Mouse (Mus musculus): Measurements from ENCODE around the gene Kif1b. TPM values are rescaled to one million over a fixed set of nuclear protein-coding genes. Genes with fewer than 3 reads are reported as not detected.

Kif1b gene
- total and polyA plus RNA-seq, 3 experiments = 8.8 to 20.2 (median 16.3) TPM

DNA sequence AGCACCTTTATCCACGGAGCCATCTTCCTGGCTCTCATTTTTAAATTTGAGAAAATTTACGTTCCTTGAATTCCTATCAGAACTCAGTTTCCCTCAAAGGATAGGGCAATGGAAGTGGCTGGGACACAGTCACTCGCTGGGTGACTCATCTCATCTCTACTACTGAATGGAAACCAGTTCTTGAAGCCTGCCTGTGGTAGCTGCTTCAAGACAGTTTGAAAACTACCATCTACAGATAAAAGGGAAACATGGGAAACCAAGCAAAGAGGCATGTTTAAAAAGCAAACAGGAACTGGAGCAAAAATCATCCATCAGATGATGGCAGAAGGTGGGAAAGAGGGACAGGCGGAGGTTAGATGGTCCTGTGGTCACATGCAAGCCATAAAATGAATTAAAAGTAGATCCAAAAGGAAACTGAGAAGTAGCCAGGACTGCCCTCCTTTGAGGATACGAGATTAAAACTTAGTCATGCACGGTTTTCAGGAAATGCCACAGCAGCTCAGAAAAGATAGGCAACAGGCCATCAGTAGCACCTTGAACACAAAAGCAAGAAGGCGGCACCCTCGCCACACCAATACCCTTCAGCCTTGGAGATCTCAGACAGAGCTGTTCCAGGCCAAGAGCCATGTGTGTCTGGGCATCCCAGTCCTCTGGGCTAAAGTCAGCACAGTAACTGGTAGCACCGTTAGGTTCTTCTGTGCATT is 48.0 kb downstream of the Kif1b start (continued):
- TF ChIP-seq USF2 (IDR thresholded peaks at IDR 0.05; ENCODE audit: borderline replicate concordance in 1 of 2, insufficient read depth in 1 of 2, low read depth in 1 of 2, low read length in 2 of 2) (no peak), ZMIZ1 (IDR thresholded peaks at IDR 0.05; ENCODE audit: low read depth, low read length) (no peak), RAD21 (IDR thresholded peaks at IDR 0.05; ENCODE audit: low read depth, low read length) (no peak), USF1 (IDR thresholded peaks at IDR 0.05; ENCODE audit: low read depth, low read length) (no peak), CHD2 (IDR thresholded peaks at IDR 0.05; ENCODE audit: low read length) (no peak), CHD1 (IDR thresholded peaks at IDR 0.05; ENCODE audit: low read depth, low read length) (no peak), TAL1 (IDR thresholded peaks at IDR 0.05; ENCODE audit: low read length) (peak; percentile 46), MAX (IDR thresholded peaks at IDR 0.05; ENCODE audit: low read length) (no peak), JUND (IDR thresholded peaks at IDR 0.05; ENCODE audit: low read depth, low read length) (no peak), ELF1 (IDR thresholded peaks at IDR 0.05; ENCODE audit: low read depth, low read length) (no peak), E2F4 (IDR thresholded peaks at IDR 0.05; ENCODE audit: borderline replicate concordance, low read depth, low read length) (no peak), ZNF384 (IDR thresholded peaks at IDR 0.05; ENCODE audit: low read depth, low read length) (no peak), BHLHE40 (IDR thresholded peaks at IDR 0.05; ENCODE audit: borderline replicate concordance, low read depth, low read length) (0 out of 2 replicates have a peak, but pooled peaks have one; percentile 42), MAFK (IDR thresholded peaks at IDR 0.05; ENCODE audit: borderline replicate concordance, low read depth, low read length) (no peak), TCF12 (IDR thresholded peaks at IDR 0.05; ENCODE audit: low read depth, low read length) (peak; percentile 57; the same call in 1 of the 2 replicates), SMC3 (IDR thresholded peaks at IDR 0.05; ENCODE audit: low read depth, low read length) (no peak), POLR2A (IDR thresholded peaks at IDR 0.05; ENCODE audit: control insufficient read depth in 1 of 2, insufficient read depth in 1 of 2, low read depth in 1 of 2, low read length in 2 of 2, poor library complexity in 1 of 2) (no peak), GABPA (IDR thresholded peaks at IDR 0.05; ENCODE audit: low read depth, low read length) (no peak), NELFE (IDR thresholded peaks at IDR 0.05; ENCODE audit: low read depth, low read length) (no peak), KAT2A (conservative IDR thresholded peaks at IDR 0.05; ENCODE audit: low read depth, low read length) (no peak)

DNA sequence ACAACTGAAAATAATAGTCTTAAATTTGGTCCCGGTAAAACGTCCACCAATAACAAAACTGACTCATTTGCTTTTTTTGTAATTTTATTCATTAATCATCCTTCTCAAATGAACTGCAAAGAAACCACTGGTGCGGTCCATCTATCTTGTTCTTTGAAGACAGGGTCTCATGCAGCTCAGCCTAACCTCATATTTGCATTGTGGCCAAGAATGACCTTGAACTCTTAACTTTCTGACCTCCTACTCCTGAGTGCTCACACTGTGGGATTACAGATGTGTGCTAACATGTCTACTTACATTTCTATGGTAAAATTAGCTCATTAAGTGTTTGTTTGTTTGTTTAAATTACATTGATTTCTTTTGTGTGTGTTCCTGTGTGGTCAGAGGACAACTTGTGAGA is 48.6 kb downstream of the Kif1b start:
- Histone ChIP-seq H3K9ac (ENCODE audit: control insufficient read depth, low read depth, low read length, poor library complexity, severe bottlenecking) (no peak overlapping the region), H3K4me3 (ENCODE audit: control insufficient read depth in 1 of 2, insufficient read depth in 1 of 2, low read depth in 2 of 2, low read length in 2 of 2) (no peak overlapping the region), H3K9me3 (replicated peaks; ENCODE audit: insufficient read depth, low read length) (no peaks in the 10 kb centered on the region), H3K79me2 (ENCODE audit: control insufficient read depth, insufficient read depth, low read length, poor library complexity) (no peaks in the 10 kb centered on the region), H3K27me3 (ENCODE audit: control insufficient read depth in 1 of 2, insufficient read depth in 2 of 2, low read length in 2 of 2) (no peaks in the 10 kb centered on the region), H3K36me3 (ENCODE audit: control insufficient read depth in 1 of 2, insufficient read depth in 2 of 2, low read length in 2 of 2) (peaks cover 0 to 15% of the 10 kb centered on the region in 2 experiments; a peak in 3 of 4 replicates), H3K27ac (ENCODE audit: control insufficient read depth, low read depth, low read length) (0 out of 2 replicates have a peak overlapping the region, but pooled peaks have one; percentile 51), H3K4me1 (ENCODE audit: control insufficient read depth in 1 of 2, insufficient read depth in 2 of 2, low read length in 2 of 2) (peaks cover 2 to 12% of the 10 kb centered on the region in 2 experiments; a peak in 3 of 4 replicates)
- TF ChIP-seq BHLHE40 (IDR thresholded peaks at IDR 0.05; ENCODE audit: borderline replicate concordance, low read depth, low read length) (no peak), ZKSCAN1 (IDR thresholded peaks at IDR 0.05; ENCODE audit: low read depth, low read length) (no peak), MYB (IDR thresholded peaks at IDR 0.05; ENCODE audit: low read depth, low read length) (no peak), RCOR1 (IDR thresholded peaks at IDR 0.05; ENCODE audit: low read depth, low read length) (no peak), ZNF384 (IDR thresholded peaks at IDR 0.05; ENCODE audit: low read depth, low read length) (no peak), NRF1 (IDR thresholded peaks at IDR 0.05; ENCODE audit: insufficient read depth, low read depth, low read length, poor library complexity, severe bottlenecking) (no peak), KAT2A (conservative IDR thresholded peaks at IDR 0.05; ENCODE audit: low read depth, low read length) (no peak), MAFK (IDR thresholded peaks at IDR 0.05; ENCODE audit: borderline replicate concordance, low read depth, low read length) (no peak), GATA1 (IDR thresholded peaks at IDR 0.05; ENCODE audit: low read depth, low read length) (no peak), CHD2 (IDR thresholded peaks at IDR 0.05; ENCODE audit: low read length) (no peak), UBTF (IDR thresholded peaks at IDR 0.05; ENCODE audit: borderline replicate concordance, insufficient read depth, low read depth, low read length) (no peak), USF2 (IDR thresholded peaks at IDR 0.05; ENCODE audit: borderline replicate concordance in 1 of 2, insufficient read depth in 1 of 2, low read depth in 1 of 2, low read length in 2 of 2) (no peak), POLR2AphosphoS2 (IDR thresholded peaks at IDR 0.05; ENCODE audit: low read length) (no peak), ETS1 (IDR thresholded peaks at IDR 0.05; ENCODE audit: low read depth, low read length) (no peak), POLR2A (IDR thresholded peaks at IDR 0.05; ENCODE audit: control insufficient read depth in 1 of 2, insufficient read depth in 1 of 2, low read depth in 1 of 2, low read length in 2 of 2, poor library complexity in 1 of 2) (no peak), SMC3 (IDR thresholded peaks at IDR 0.05; ENCODE audit: low read depth, low read length) (no peak), JUND (IDR thresholded peaks at IDR 0.05; ENCODE audit: low read depth, low read length) (no peak), TAL1 (IDR thresholded peaks at IDR 0.05; ENCODE audit: low read length) (no peak)
- no peak for DNase-seq (ENCODE audit: low read depth, low spot score)
